Mouse (Mus musculus) intestine, embryonic 16.5 days (tissue): ENCODE results near the gene Usp34. TPM values are rescaled to one million over a fixed set of nuclear protein-coding genes. Genes with fewer than 3 reads are reported as not detected.
"Not testable (repeated sequence)": the region's sequence is repeated elsewhere in the genome, so short reads cannot be mapped to it uniquely, and the experiment has no call there.

Source experiments
- ATAC-seq: fragments of 200-750 bp; cut with Nextera tagmentation; 2 replicates; pipeline ENCODE4 v1.8.0; 2017; ENCODE audit warnings: moderate TSS enrichment, moderate library complexity
- H3K27ac ChIP-seq: fragments of 300-500 bp; sonication (generic); 2 replicates; pipeline ENCODE4 v1.5.1; 2014; ENCODE audit warnings: mild to moderate bottlenecking, low read length
- H3K27me3 ChIP-seq: fragments of 300-500 bp; sonication (generic); replicated peaks from 2 replicates; pipeline ENCODE4 v1.6.1; 2014; ENCODE audit warnings: low read length, control low read depth, mixed read lengths; ENCODE audit not compliant: control insufficient read depth, insufficient read depth
- H3K36me3 ChIP-seq: fragments of 300-500 bp; sonication (generic); 2 replicates; pipeline ENCODE4 v1.6.1; 2014; ENCODE audit warnings: low read length, control low read depth; ENCODE audit not compliant: control insufficient read depth, insufficient read depth
- H3K4me1 ChIP-seq: fragments of 300-500 bp; sonication (generic); 2 replicates; pipeline ENCODE4 v1.6.1; 2014; ENCODE audit warnings: low read length, control low read depth, mixed read lengths; ENCODE audit not compliant: control insufficient read depth, insufficient read depth
- H3K4me2 ChIP-seq: fragments of 300-500 bp; sonication (generic); 2 replicates; pipeline ENCODE4 v1.6.1; 2014; ENCODE audit warnings: low read depth, low read length, control low read depth
- H3K4me3 ChIP-seq: fragments of 300-500 bp; sonication (generic); 2 replicates; pipeline ENCODE4 v1.5.1; 2014; ENCODE audit warnings: mild to moderate bottlenecking, low read length
- H3K9ac ChIP-seq: fragments of 300-500 bp; sonication (generic); 2 replicates; pipeline ENCODE4 v1.6.1; 2014; ENCODE audit warnings: low read depth, low read length
- H3K9me3 ChIP-seq: fragments of 300-500 bp; sonication (generic); 2 replicates; pipeline ENCODE4 v1.6.1; 2016; ENCODE audit warnings: low read length, control low read depth; ENCODE audit not compliant: control insufficient read depth
- WGBS: fragments of 180-500 bp; shearing (Covaris S2); extraction: QIAGEN DNeasy Blood & Tissue Kit; methylation state at CpG from one replicate; pipeline ENCODE4 v1.1.7; 2014; 5-methylcytosine and 5-hydroxymethylcytosine counted together
- polyA plus RNA-seq: library from polyadenylated mRNA; unstranded; fragments of >200 nt; fragmentation: Nextera tagmentation; extraction: Ambion mirVana; gene quantifications from 2 replicates; pipeline ENCODE4 v1.2.1, GENCODE M21; 2015

Gene Usp34
- polyA plus RNA-seq, 1 experiment from 2014 or later, result 16.9 TPM

DNA sequence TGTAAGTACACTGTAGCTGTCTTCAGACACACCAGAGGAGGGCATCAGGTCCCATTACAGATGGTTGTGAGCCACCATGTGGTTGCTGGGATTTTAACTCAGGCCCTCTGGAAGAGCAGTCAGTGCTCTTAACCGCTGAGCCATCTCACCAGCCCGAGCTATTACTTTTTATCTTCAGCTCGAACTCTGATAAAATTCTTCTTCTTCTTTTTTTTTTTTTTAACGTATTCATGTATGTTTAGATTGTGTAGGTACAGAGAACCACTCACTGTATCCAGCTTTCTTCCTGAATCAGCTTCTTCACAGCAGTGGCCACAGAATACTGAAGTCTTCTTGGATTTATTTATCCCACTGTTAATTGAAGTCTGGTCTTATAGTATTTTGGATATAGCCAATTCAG is 17.8 kb upstream of the Usp34 start:
- not testable (repeated sequence) for H3K4me2 ChIP-seq, H3K27ac ChIP-seq, ATAC-seq, H3K9ac ChIP-seq, H3K4me3 ChIP-seq, H3K9me3 ChIP-seq, H3K4me1 ChIP-seq, H3K27me3 ChIP-seq
- H3K36me3 ChIP-seq, result peaks cover 25% of the 10 kb centered on the region; the same call in 1 of the 2 replicates
- WGBS, result 81% methylated on average over 4 of the region's 4 CpGs

DNA sequence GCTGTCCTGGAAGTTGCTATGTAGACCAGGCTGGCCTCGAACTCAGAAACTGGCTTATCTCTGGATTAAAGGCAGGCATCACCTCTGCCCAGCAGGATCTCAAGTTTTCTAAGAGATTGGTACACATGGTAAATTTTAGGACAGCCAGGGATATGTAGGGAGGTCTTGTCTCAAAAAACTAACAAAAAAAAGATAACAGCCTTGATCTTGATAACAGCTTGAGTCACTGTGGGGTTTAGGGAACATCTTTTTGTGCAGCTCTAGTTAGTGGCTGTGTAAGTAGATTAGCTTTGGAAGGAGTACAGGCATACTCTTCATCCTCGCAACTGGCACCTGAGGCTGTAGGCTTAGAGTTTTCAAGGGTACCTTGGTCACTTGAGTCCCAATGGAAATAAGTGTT is 9.3 kb upstream of the Usp34 start:
- Histone ChIP-seq H3K9ac (no peak overlapping the region), H3K27me3 (no peaks in the 10 kb centered on the region), H3K4me2 (no peak overlapping the region), H3K9me3 (no peaks in the 10 kb centered on the region), H3K27ac (no peak overlapping the region), H3K4me1 (no peaks in the 10 kb centered on the region), H3K36me3 (peaks cover 19% of the 10 kb centered on the region), H3K4me3 (no peak overlapping the region)
- no peak for ATAC-seq
- 97% methylated on average over 2 of the region's 2 CpGs for WGBS

DNA sequence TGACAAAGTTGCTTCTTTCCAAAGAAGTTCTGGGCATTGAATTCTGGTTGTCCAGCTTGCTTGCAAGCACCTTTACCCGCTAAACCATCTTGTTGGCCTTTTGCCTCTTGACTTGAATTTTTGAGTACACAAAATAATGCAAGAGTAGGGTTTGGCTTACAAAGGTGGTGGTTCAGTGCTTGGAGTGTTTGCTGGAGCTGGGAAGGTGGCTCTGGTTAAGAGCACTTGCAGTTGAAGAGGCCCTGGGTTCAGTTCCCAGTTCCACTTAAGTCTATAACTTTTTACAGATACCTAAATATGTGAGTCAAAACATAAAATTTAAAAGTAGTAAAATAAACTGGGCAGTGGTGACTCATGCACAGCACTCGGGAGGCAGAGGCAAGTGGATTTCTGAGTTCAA is 8.4 kb upstream of the Usp34 start:
- Histone ChIP-seq H3K4me3 (no peak overlapping the region), H3K27ac (no peak overlapping the region), H3K4me1 (no peaks in the 10 kb centered on the region), H3K27me3 (no peaks in the 10 kb centered on the region), H3K36me3 (peaks cover 17% of the 10 kb centered on the region), H3K4me2 (no peak overlapping the region), H3K9me3 (no peaks in the 10 kb centered on the region), H3K9ac (no peak overlapping the region)
- no peak for ATAC-seq
- 88% methylated on average over 2 of the region's 2 CpGs for WGBS

DNA sequence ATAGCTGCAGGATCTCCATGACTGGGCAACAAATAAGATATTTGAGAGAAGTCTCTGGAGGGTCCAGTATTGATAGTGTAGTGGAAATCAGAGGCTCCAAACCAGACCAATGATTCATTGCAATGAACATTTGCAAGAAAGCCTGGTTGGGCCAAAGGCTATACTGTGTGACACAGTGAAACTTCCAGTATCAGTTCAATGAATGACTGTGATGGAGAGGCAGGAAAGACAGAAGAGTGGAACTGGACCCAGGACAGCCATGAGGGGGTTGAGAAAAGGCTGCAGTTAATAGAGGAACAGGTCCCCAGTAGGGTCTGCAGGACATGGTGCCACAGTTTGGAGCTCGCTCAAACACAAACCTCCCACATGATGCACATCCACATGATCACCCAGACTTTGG is 6.8 kb upstream of the Usp34 start:
- no peaks in the 10 kb centered on the region for H3K9me3 ChIP-seq
- H3K4me2 ChIP-seq, result no peak overlapping the region
- H3K4me1 ChIP-seq, result 0 out of 2 replicates have a peak, but pooled peaks cover 2% of the 10 kb centered on the region
- no peaks in the 10 kb centered on the region for H3K27me3 ChIP-seq
- peak; percentile 19 for ATAC-seq
- H3K9ac ChIP-seq, result no peak overlapping the region
- no peak overlapping the region for H3K4me3 ChIP-seq
- H3K36me3 ChIP-seq, result peaks cover 8% of the 10 kb centered on the region; the same call in 1 of the 2 replicates
- H3K27ac ChIP-seq, result no peak overlapping the region
- 92% methylated on average over 1 of the region's 1 CpGs for WGBS

DNA sequence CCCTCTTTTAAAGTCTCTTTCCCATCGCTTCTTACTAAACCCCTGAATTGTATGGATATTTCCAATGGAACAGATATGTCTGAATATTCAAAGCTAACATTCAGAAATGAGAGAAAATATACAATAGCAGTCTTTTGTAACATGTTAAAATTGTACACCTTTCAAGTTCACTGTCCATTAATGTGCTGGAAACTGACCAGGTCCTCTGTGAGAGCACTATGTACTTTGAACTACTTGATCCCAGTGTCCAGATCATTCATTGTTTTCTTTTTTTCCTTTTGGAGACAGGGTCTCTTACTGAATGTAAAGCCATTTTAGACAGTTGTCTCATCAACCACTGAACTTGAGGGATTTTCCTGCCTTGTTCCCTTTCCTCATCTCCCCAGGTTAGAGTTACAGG is 3.6 kb upstream of the Usp34 start:
- no peaks in the 10 kb centered on the region for H3K27me3 ChIP-seq
- no peak overlapping the region for H3K9ac ChIP-seq
- no peak for ATAC-seq
- no peak overlapping the region for H3K4me2 ChIP-seq
- WGBS, result 69% methylated on average over 1 of the region's 1 CpGs
- no peak overlapping the region for H3K4me3 ChIP-seq
- 0 out of 2 replicates have a peak, but pooled peaks cover 2% of the 10 kb centered on the region for H3K4me1 ChIP-seq
- no peaks in the 10 kb centered on the region for H3K9me3 ChIP-seq
- H3K36me3 ChIP-seq, result no peaks in the 10 kb centered on the region
- H3K27ac ChIP-seq, result no peak overlapping the region

DNA sequence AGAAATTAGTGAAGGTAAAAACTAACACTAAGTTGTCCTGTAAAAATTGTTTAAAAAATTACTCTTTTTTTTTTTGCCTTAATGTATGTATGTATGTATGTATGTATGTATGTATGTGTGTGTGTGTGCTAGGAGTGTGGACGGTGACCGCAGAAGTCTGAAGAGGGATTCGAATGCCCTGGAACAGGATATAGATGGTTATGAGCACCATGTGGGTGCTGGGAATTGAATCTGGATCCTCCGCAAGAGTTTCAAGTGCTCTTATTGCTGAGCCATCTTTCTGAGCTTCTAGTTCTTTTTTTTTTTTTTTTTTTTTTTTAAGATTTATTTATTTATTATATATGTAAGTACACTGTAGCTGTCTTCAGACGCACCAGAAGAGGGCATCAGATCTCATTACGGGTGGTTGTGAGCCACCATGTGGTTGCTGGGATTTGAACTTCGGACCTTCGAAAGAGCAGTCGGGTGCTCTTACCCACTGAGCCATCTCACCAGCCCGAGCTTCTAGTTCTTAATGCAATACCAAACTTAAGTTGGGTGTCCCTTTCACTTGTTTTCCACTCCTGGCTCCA is 1.5 kb upstream of the Usp34 start:
- peak overlapping the region; percentile 72 for H3K4me2 ChIP-seq
- not testable (repeated sequence) for ATAC-seq, H3K36me3 ChIP-seq, H3K27me3 ChIP-seq, H3K9me3 ChIP-seq
- peaks cover 15% of the 10 kb centered on the region for H3K4me1 ChIP-seq
- H3K9ac ChIP-seq, result peak overlapping the region; percentile 98
- peak overlapping the region; percentile 99 for H3K27ac ChIP-seq
- peak overlapping the region; percentile 96 for H3K4me3 ChIP-seq
- 38% methylated on average over 10 of the region's 10 CpGs for WGBS

DNA sequence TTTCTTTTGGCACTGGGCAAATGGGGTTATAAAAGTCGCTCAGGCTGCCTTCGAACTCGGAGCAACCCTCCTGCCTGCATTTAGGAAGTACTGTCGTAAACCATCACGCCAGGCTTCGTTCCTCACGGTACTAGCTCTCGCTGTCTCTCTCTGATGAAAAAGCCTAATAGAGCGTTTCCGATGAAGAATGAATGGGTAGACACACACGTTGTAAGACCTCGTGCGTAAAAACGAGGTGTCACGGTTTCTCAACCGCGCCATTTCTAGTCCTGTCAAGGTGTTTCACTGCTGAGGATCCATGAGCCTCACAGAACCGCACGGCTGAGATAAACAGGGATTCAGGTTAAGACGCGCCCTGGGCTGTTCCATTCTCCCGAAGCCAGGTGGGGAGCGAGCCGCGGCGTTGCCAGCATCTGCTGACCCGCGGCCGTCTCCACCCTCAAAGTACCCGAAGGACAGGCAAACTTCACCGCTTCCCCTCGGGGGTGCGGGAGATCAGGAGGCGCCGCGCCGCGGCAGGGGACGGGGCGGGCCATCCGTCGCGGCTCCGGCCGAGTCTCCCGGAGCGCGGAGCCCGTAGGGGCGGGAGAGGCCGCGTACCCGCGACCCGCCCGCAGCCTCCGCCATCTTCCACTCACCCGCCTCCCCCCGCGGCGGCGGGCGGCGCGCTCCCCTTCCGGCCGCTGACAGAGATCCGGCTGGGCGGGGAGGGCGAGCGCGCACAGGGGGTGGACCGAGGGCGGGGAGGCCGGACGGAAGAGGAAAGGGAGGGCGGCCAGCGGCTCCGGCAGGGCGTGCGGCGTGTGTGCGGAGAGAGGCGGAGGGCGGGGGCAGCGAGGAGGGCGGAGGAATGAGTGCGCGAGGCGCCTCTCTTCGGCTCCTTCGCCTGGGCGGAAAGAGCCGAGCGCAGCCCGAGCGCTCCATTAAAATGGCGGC is 754 bp upstream of the Usp34 start:
- ATAC-seq, result peak; percentile 98
- no peaks in the 10 kb centered on the region for H3K9me3 ChIP-seq
- WGBS, result under 1% methylated on average over 57 of the region's 98 CpGs

DNA sequence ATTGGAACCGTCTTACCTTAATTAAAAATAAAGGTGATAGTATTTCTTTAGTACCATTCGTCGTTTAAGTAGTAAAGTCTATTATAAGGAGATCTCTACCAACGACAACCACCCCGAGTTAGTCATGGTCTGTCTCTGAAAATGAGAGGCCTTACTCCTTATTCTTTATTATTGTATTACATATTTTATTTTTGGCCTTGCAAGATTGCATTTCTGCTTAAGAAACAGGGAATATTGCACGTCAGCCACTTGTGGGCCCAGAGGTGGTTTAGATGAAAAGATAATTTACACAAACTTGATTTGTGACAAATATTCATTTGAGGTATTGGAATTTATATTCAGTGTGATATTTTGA is 848 bp downstream of the Usp34 start:
- no peaks in the 10 kb centered on the region for H3K27me3 ChIP-seq
- H3K9me3 ChIP-seq, result no peaks in the 10 kb centered on the region
- peaks cover 15% of the 10 kb centered on the region for H3K4me1 ChIP-seq
- ATAC-seq, result no peak
- no peaks in the 10 kb centered on the region for H3K36me3 ChIP-seq
- peak overlapping the region; percentile 98 for H3K9ac ChIP-seq
- WGBS, result 2% methylated on average over 6 of the region's 6 CpGs
- peak overlapping the region; percentile 60 for H3K4me2 ChIP-seq
- peak overlapping the region; percentile 99 for H3K27ac ChIP-seq
- H3K4me3 ChIP-seq, result peak overlapping the region; percentile 96

More for the DNA sequence above, 754 bp upstream of the Usp34 start:
- peaks cover 15% of the 10 kb centered on the region for H3K4me1 ChIP-seq
- H3K4me2 ChIP-seq, result peak overlapping the region; percentile 72
- H3K27me3 ChIP-seq, result no peaks in the 10 kb centered on the region
- H3K9ac ChIP-seq, result peak overlapping the region; percentile 98
- no peaks in the 10 kb centered on the region for H3K36me3 ChIP-seq
- H3K4me3 ChIP-seq, result peak overlapping the region; percentile 96
- peak overlapping the region; percentile 99 for H3K27ac ChIP-seq

DNA sequence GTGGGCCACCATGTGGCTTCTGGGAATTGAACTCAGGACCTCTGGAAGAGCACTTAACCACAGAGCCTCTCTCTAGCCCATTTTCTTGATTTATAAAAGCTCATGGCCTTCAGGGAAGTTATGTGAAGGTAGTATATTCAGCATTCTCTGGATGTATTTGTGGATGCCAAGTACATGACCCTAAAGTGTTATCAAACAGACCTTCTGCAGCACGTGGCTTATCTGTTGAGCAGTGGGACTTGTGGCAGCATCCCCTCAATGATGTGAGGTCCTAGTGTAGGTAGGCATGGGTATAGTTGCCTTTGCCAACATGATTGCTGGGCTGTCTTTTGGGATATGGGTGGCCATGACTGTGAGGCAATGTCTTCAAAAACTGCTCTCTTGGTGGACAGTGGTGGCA is 6.8 kb downstream of the Usp34 start:
- no peaks in the 10 kb centered on the region for H3K36me3 ChIP-seq
- no peak overlapping the region for H3K4me2 ChIP-seq
- H3K27me3 ChIP-seq, result no peaks in the 10 kb centered on the region
- no peak overlapping the region for H3K4me3 ChIP-seq
- no peak overlapping the region for H3K27ac ChIP-seq
- H3K4me1 ChIP-seq, result peaks cover 10% of the 10 kb centered on the region
- WGBS, result 76% methylated on average over 1 of the region's 1 CpGs
- H3K9me3 ChIP-seq, result peaks cover 4% of the 10 kb centered on the region; the same call in 1 of the 2 replicates
- no peak for ATAC-seq
- H3K9ac ChIP-seq, result no peak overlapping the region
